Mouse (Mus musculus): ENCODE results near the gene Wdr1. TPM values are rescaled to one million over a fixed set of nuclear protein-coding genes. Genes with fewer than 3 reads are reported as not detected.

Gene Wdr1
- polyA plus RNA-seq, 1 experiment from 2014 or later, result 251 TPM

GRCm38 (mm10) chr5:38504116-38504515, 58.9 kb downstream of the Wdr1 start:
- no peak overlapping the region for H3K4me3 ChIP-seq (ENCODE audit: low read length)
- H3K9me3 ChIP-seq (ENCODE audit: low read length), result 0 out of 2 replicates have a peak, but pooled peaks cover under 1% of the 10 kb centered on the region
- H3K27ac ChIP-seq (ENCODE audit: low read length), result no peak overlapping the region
- peaks cover 6% of the 10 kb centered on the region; the same call in 1 of the 2 replicates for H3K4me1 ChIP-seq (ENCODE audit: insufficient read depth, low read length)
- no peak overlapping the region for H3K4me2 ChIP-seq (replicated peaks; ENCODE audit: low read depth, low read length)
- no peaks in the 10 kb centered on the region for H3K36me3 ChIP-seq (ENCODE audit: insufficient read depth, low read length)
- WGBS, result 77% methylated on average over 1 of the region's 1 CpGs
- no peak for ATAC-seq (ENCODE audit: low FRiP score, low TSS enrichment)
- H3K9ac ChIP-seq (replicated peaks; ENCODE audit: low read length), result no peak overlapping the region
- no peaks in the 10 kb centered on the region for H3K27me3 ChIP-seq (ENCODE audit: insufficient read depth, low read length)

- no peaks in the 10 kb centered on the region for H3K9me3 ChIP-seq (ENCODE audit: low read length)
- H3K4me3 ChIP-seq (ENCODE audit: low read length), result no peak within 1 kb of the TSS
- WGBS, result 87% methylated on average over 4 of the region's 4 CpGs
- H3K4me2 ChIP-seq (replicated peaks; ENCODE audit: low read depth, low read length), result no peak within 1 kb of the TSS
- H3K27ac ChIP-seq (ENCODE audit: low read length), result no peak within 1 kb of the TSS
- no peaks in the 10 kb centered on the region for H3K27me3 ChIP-seq (ENCODE audit: insufficient read depth, low read length)
- ATAC-seq (ENCODE audit: low FRiP score, low TSS enrichment), result no peak
- H3K36me3 ChIP-seq (ENCODE audit: insufficient read depth, low read length), result no peaks in the 10 kb centered on the region
- no peak within 1 kb of the TSS for H3K9ac ChIP-seq (replicated peaks; ENCODE audit: low read length)
- peaks cover 6% of the 10 kb centered on the region; the same call in 1 of the 2 replicates for H3K4me1 ChIP-seq (ENCODE audit: insufficient read depth, low read length)
Measured at GRCm38 (mm10) chr5:38502992-38503391, 60.0 kb downstream of the Wdr1 start, which contains the start of gene Slc2a9. Slc2a9 (minus strand) TSS chr5:38503143.

GRCm38 (mm10) chr5:38500043-38500442, 63.0 kb downstream of the Wdr1 start:
- whole genome bisulfite sequencing, result 85% methylated on average over 8 of the region's 8 CpGs
- Histone ChIP-seq H3K4me1 (ENCODE audit: insufficient read depth, low read length) (no peaks in the 10 kb centered on the region; the same call in 1 of the 2 replicates), H3K9ac (replicated peaks; ENCODE audit: low read length) (no peak overlapping the region), H3K36me3 (ENCODE audit: insufficient read depth, low read length) (no peaks in the 10 kb centered on the region), H3K4me3 (ENCODE audit: low read length) (no peak overlapping the region), H3K9me3 (ENCODE audit: low read length) (no peaks in the 10 kb centered on the region), H3K27me3 (ENCODE audit: insufficient read depth, low read length) (no peaks in the 10 kb centered on the region), H3K27ac (ENCODE audit: low read length) (no peak overlapping the region), H3K4me2 (replicated peaks; ENCODE audit: low read depth, low read length) (no peak overlapping the region)
- no peak for ATAC-seq (ENCODE audit: low FRiP score, low TSS enrichment)

- ATAC-seq (ENCODE audit: low FRiP score, low TSS enrichment), result peak; percentile 81
- Histone ChIP-seq H3K9ac (replicated peaks; ENCODE audit: low read length) (no peak overlapping the region), H3K4me3 (ENCODE audit: low read length) (no peak overlapping the region), H3K4me2 (replicated peaks; ENCODE audit: low read depth, low read length) (no peak overlapping the region), H3K36me3 (ENCODE audit: insufficient read depth, low read length) (no peaks in the 10 kb centered on the region), H3K9me3 (ENCODE audit: low read length) (no peaks in the 10 kb centered on the region), H3K27me3 (ENCODE audit: insufficient read depth, low read length) (no peaks in the 10 kb centered on the region), H3K27ac (ENCODE audit: low read length) (peak overlapping the region; percentile 52), H3K4me1 (ENCODE audit: insufficient read depth, low read length) (no peaks in the 10 kb centered on the region)
- WGBS, result 78% methylated on average over 7 of the region's 7 CpGs
Measured at GRCm38 (mm10) chr5:38499316-38499811, 63.7 kb downstream of the Wdr1 start.

- no peak overlapping the region for H3K27ac ChIP-seq (ENCODE audit: low read length)
- no peaks in the 10 kb centered on the region for H3K36me3 ChIP-seq (ENCODE audit: insufficient read depth, low read length)
- H3K27me3 ChIP-seq (ENCODE audit: insufficient read depth, low read length), result no peaks in the 10 kb centered on the region
- H3K4me3 ChIP-seq (ENCODE audit: low read length), result no peak overlapping the region
- ATAC-seq (ENCODE audit: low FRiP score, low TSS enrichment), result no peak
- no peak overlapping the region for H3K9ac ChIP-seq (replicated peaks; ENCODE audit: low read length)
- WGBS, result 59% methylated on average over 5 of the region's 5 CpGs
- H3K4me1 ChIP-seq (ENCODE audit: insufficient read depth, low read length), result no peaks in the 10 kb centered on the region
- no peaks in the 10 kb centered on the region for H3K9me3 ChIP-seq (ENCODE audit: low read length)
- H3K4me2 ChIP-seq (replicated peaks; ENCODE audit: low read depth, low read length), result no peak overlapping the region
Measured at GRCm38 (mm10) chr5:38498479-38498878, 64.5 kb downstream of the Wdr1 start.

GRCm38 (mm10) chr5:38496491-38497057, 66.4 kb downstream of the Wdr1 start:
- Histone ChIP-seq H3K4me1 (ENCODE audit: insufficient read depth, low read length) (no peaks in the 10 kb centered on the region), H3K9ac (replicated peaks; ENCODE audit: low read length) (no peak overlapping the region), H3K36me3 (ENCODE audit: insufficient read depth, low read length) (no peaks in the 10 kb centered on the region), H3K27ac (ENCODE audit: low read length) (no peak overlapping the region), H3K4me3 (ENCODE audit: low read length) (no peak overlapping the region), H3K27me3 (ENCODE audit: insufficient read depth, low read length) (no peaks in the 10 kb centered on the region), H3K4me2 (replicated peaks; ENCODE audit: low read depth, low read length) (no peak overlapping the region), H3K9me3 (ENCODE audit: low read length) (peaks cover 3% of the 10 kb centered on the region; the same call in 1 of the 2 replicates)
- WGBS, result 54% methylated on average over 8 of the region's 8 CpGs
- ATAC-seq (ENCODE audit: low FRiP score, low TSS enrichment), result no peak

- Histone ChIP-seq H3K4me2 (replicated peaks; ENCODE audit: low read depth, low read length) (no peak overlapping the region), H3K9me3 (ENCODE audit: low read length) (peaks cover 3% of the 10 kb centered on the region; the same call in 1 of the 2 replicates), H3K4me1 (ENCODE audit: insufficient read depth, low read length) (no peaks in the 10 kb centered on the region), H3K36me3 (ENCODE audit: insufficient read depth, low read length) (no peaks in the 10 kb centered on the region), H3K4me3 (ENCODE audit: low read length) (no peak overlapping the region), H3K27me3 (ENCODE audit: insufficient read depth, low read length) (no peaks in the 10 kb centered on the region), H3K9ac (replicated peaks; ENCODE audit: low read length) (no peak overlapping the region), H3K27ac (ENCODE audit: low read length) (no peak overlapping the region)
- ATAC-seq (ENCODE audit: low FRiP score, low TSS enrichment), result no peak
- 79% methylated on average over 6 of the region's 6 CpGs for WGBS
Measured at GRCm38 (mm10) chr5:38493890-38494289, 69.1 kb downstream of the Wdr1 start.

GRCm38 (mm10) chr5:38491763-38492162, 71.3 kb downstream of the Wdr1 start:
- no peaks in the 10 kb centered on the region for H3K36me3 ChIP-seq (ENCODE audit: insufficient read depth, low read length)
- H3K9me3 ChIP-seq (ENCODE audit: low read length), result peaks cover 3% of the 10 kb centered on the region; the same call in 1 of the 2 replicates
- no peak overlapping the region for H3K9ac ChIP-seq (replicated peaks; ENCODE audit: low read length)
- no peak overlapping the region for H3K27ac ChIP-seq (ENCODE audit: low read length)
- no peak overlapping the region for H3K4me2 ChIP-seq (replicated peaks; ENCODE audit: low read depth, low read length)
- ATAC-seq (ENCODE audit: low FRiP score, low TSS enrichment), result no peak
- H3K27me3 ChIP-seq (ENCODE audit: insufficient read depth, low read length), result no peaks in the 10 kb centered on the region
- H3K4me3 ChIP-seq (ENCODE audit: low read length), result no peak overlapping the region
- no peaks in the 10 kb centered on the region for H3K4me1 ChIP-seq (ENCODE audit: insufficient read depth, low read length)
- 68% methylated on average over 8 of the region's 8 CpGs for WGBS

GRCm38 (mm10) chr5:38489739-38490138, 73.3 kb downstream of the Wdr1 start:
- no peak for ATAC-seq (ENCODE audit: low FRiP score, low TSS enrichment)
- Histone ChIP-seq H3K27ac (ENCODE audit: low read length) (no peak overlapping the region), H3K4me3 (ENCODE audit: low read length) (no peak overlapping the region), H3K4me1 (ENCODE audit: insufficient read depth, low read length) (no peaks in the 10 kb centered on the region), H3K4me2 (replicated peaks; ENCODE audit: low read depth, low read length) (no peak overlapping the region), H3K27me3 (ENCODE audit: insufficient read depth, low read length) (no peaks in the 10 kb centered on the region), H3K9ac (replicated peaks; ENCODE audit: low read length) (no peak overlapping the region), H3K9me3 (ENCODE audit: low read length) (peaks cover 3% of the 10 kb centered on the region; the same call in 1 of the 2 replicates), H3K36me3 (ENCODE audit: insufficient read depth, low read length) (no peaks in the 10 kb centered on the region)
- WGBS, result 92% methylated on average over 4 of the region's 4 CpGs

Data from kidney, embryonic 16.5 days (tissue).